Mouse (Mus musculus) intestine, postnatal 0 days (tissue): ENCODE measurements around the gene Slc39a1. TPM values are rescaled to one million over a fixed set of nuclear protein-coding genes. Genes with fewer than 3 reads are reported as not detected.

Experiments
- ATAC-seq: fragments of 200-750 bp; cut with Nextera tagmentation; 2 replicates; pipeline ENCODE4 v1.8.0; 2017; ENCODE audit warnings: mild to moderate bottlenecking, moderate TSS enrichment, moderate library complexity
- H3K27ac ChIP-seq: fragments of 300-500 bp; sonication (generic); 2 replicates; pipeline ENCODE4 v1.5.1; 2014; ENCODE audit warnings: mild to moderate bottlenecking, low read depth, low read length, moderate library complexity
- H3K27me3 ChIP-seq: fragments of 300-500 bp; sonication (generic); replicated peaks from 2 replicates; pipeline ENCODE4 v1.6.1; 2014; ENCODE audit warnings: low read length, mixed read lengths; ENCODE audit not compliant: control insufficient read depth, insufficient read depth
- H3K36me3 ChIP-seq: fragments of 300-500 bp; sonication (generic); 2 replicates; pipeline ENCODE4 v1.6.1; 2014; ENCODE audit warnings: mild to moderate bottlenecking, moderate library complexity; ENCODE audit not compliant: control insufficient read depth, insufficient read depth
- H3K4me1 ChIP-seq: fragments of 300-500 bp; sonication (generic); replicated peaks from 2 replicates; pipeline ENCODE4 v1.6.1; 2014; ENCODE audit warnings: antibody characterized with exemption, low read length, mixed read lengths; ENCODE audit not compliant: control insufficient read depth, insufficient read depth
- H3K4me2 ChIP-seq: fragments of 300-500 bp; sonication (generic); replicated peaks from 2 replicates; pipeline ENCODE4 v1.6.1; 2014; ENCODE audit warnings: low read depth, mild to moderate bottlenecking, moderate library complexity
- H3K4me3 ChIP-seq: fragments of 300-500 bp; sonication (generic); 2 replicates; pipeline ENCODE4 v1.5.1; 2014; ENCODE audit warnings: low read depth, low read length
- H3K9ac ChIP-seq: fragments of 300-500 bp; sonication (generic); 2 replicates; pipeline ENCODE4 v1.6.1; 2014; ENCODE audit warnings: mild to moderate bottlenecking, low read depth, low read length
- H3K9me3 ChIP-seq: fragments of 300-500 bp; sonication (generic); 2 replicates; pipeline ENCODE4 v1.6.1; 2016; ENCODE audit warnings: mixed run types; ENCODE audit not compliant: control insufficient read depth
- CTCF ChIP-seq: sonication (generic); IDR thresholded peaks from 2 replicates; pipeline ENCODE4 v1.5.1; 2016; ENCODE audit warnings: low read depth, mild to moderate bottlenecking, control low read depth, antibody characterized with exemption, moderate library complexity
- WGBS: fragments of 180-500 bp; shearing (Covaris S2); extraction: QIAGEN DNeasy Blood & Tissue Kit; methylation state at CpG from one replicate; pipeline ENCODE4 v1.1.7; 2014; 5-methylcytosine and 5-hydroxymethylcytosine counted together
- polyA plus RNA-seq: library from polyadenylated mRNA; unstranded; fragments of >200 nt; fragmentation: Nextera tagmentation; extraction: Ambion mirVana; gene quantifications from 2 replicates; pipeline ENCODE4 v1.2.1, GENCODE M21; 2015

The Slc39a1 gene
- polyA plus RNA-seq, 1 experiment from 2014 or later = 153 TPM

- under 1% methylated on average over 39 of the region's 40 CpGs for WGBS
- Histone ChIP-seq H3K36me3 (peaks cover 27% of the 10 kb centered on the region), H3K4me3 (peak within 1 kb of the TSS; percentile 91), H3K9me3 (no peaks in the 10 kb centered on the region), H3K4me2 (peak within 1 kb of the TSS; percentile 74), H3K9ac (peak within 1 kb of the TSS; percentile 85), H3K4me1 (0 out of 2 replicates have a peak, but pooled peaks cover 4% of the 10 kb centered on the region), H3K27me3 (no peaks in the 10 kb centered on the region), H3K27ac (peak within 1 kb of the TSS; percentile 81)
- no peak for TF ChIP-seq CTCF
- ATAC-seq = peak; percentile 96
Observed at GRCm38 (mm10) chr3:90253653-90254418, 5.9 kb downstream of the Slc39a1 start, which contains the start of gene Crtc2. Gene Crtc2 (plus strand): TSS chr3:90254163.

- peak; percentile 38 for TF ChIP-seq CTCF
- H3K4me1 ChIP-seq = 0 out of 2 replicates have a peak, but pooled peaks cover 4% of the 10 kb centered on the region
- ATAC-seq = peak; percentile 53
- peak overlapping the region; percentile 85 for H3K9ac ChIP-seq
- H3K4me2 ChIP-seq = peak overlapping the region; percentile 74
- peak overlapping the region; percentile 91 for H3K4me3 ChIP-seq
- no peaks in the 10 kb centered on the region for H3K27me3 ChIP-seq
- H3K36me3 ChIP-seq = peaks cover 34% of the 10 kb centered on the region
- under 1% methylated on average over 41 of the region's 41 CpGs for WGBS
- no peaks in the 10 kb centered on the region for H3K9me3 ChIP-seq
- peak overlapping the region; percentile 81 for H3K27ac ChIP-seq
Observed at GRCm38 (mm10) chr3:90254419-90255193, 6.6 kb downstream of the Slc39a1 start.

GRCm38 (mm10) chr3:90255194-90255565 is 7.2 kb downstream of the Slc39a1 start:
- TF ChIP-seq CTCF = no peak
- H3K27me3 ChIP-seq = no peaks in the 10 kb centered on the region
- ATAC-seq = no peak
- 0 out of 2 replicates have a peak overlapping the region, but pooled peaks have one; percentile 81 for H3K27ac ChIP-seq
- H3K9me3 ChIP-seq = no peaks in the 10 kb centered on the region
- peak overlapping the region; percentile 85; the same call in 1 of the 2 replicates for H3K9ac ChIP-seq
- peak overlapping the region; percentile 91 for H3K4me3 ChIP-seq
- 8% methylated on average over 2 of the region's 2 CpGs for WGBS
- H3K36me3 ChIP-seq = peaks cover 40% of the 10 kb centered on the region
- H3K4me1 ChIP-seq = 0 out of 2 replicates have a peak, but pooled peaks cover 4% of the 10 kb centered on the region
- H3K4me2 ChIP-seq = peak overlapping the region; percentile 74

DNA sequence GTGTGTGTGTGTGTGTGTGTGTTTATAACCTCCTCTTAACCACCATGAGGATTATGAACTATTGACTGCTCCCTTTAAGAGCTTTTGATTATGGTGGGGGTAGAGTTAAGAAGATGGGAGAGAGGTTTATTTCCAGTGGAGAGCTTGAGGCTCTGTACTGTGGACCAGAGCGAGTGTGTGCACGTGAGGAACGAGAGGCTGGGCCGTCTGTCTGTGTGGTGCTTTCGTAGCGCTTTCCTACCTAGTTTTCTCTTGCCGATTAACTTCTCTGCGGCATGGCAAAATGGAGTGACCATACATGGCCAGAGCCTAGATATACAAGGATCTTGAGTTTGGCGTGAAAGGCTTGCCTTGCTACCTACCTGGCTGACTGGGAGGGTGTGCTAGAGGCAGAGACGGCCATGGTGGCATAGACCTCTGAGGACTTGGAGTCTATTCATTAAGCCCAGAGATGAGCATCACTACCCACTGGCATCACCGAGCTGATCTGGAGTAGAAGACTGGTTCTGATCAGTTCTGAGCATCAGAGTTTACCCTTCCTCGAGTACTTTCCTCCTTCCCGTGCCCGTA is 7.9 kb downstream of the Slc39a1 start:
- H3K36me3 ChIP-seq = peaks cover 40% of the 10 kb centered on the region
- 90% methylated on average over 14 of the region's 14 CpGs for WGBS
- no peaks in the 10 kb centered on the region for H3K27me3 ChIP-seq
- H3K4me1 ChIP-seq = 0 out of 2 replicates have a peak, but pooled peaks cover 4% of the 10 kb centered on the region
- no peak for TF ChIP-seq CTCF
- no peak overlapping the region for H3K27ac ChIP-seq
- H3K9me3 ChIP-seq = no peaks in the 10 kb centered on the region
- H3K9ac ChIP-seq = no peak overlapping the region
- no peak for ATAC-seq
- H3K4me2 ChIP-seq = no peak overlapping the region
- no peak overlapping the region for H3K4me3 ChIP-seq

- Histone ChIP-seq H3K4me2 (no peak overlapping the region), H3K4me1 (0 out of 2 replicates have a peak, but pooled peaks cover 4% of the 10 kb centered on the region), H3K27me3 (no peaks in the 10 kb centered on the region), H3K4me3 (no peak overlapping the region), H3K27ac (no peak overlapping the region), H3K36me3 (peaks cover 41% of the 10 kb centered on the region), H3K9ac (no peak overlapping the region), H3K9me3 (no peaks in the 10 kb centered on the region)
- WGBS = 91% methylated on average over 19 of the region's 19 CpGs
- ATAC-seq = no peak
- TF ChIP-seq CTCF = no peak
Observed at GRCm38 (mm10) chr3:90256731-90257530, 9.0 kb downstream of the Slc39a1 start.
